Mouse (Mus musculus): ENCODE results near the gene Actr2. TPM values are rescaled to one million over a fixed set of nuclear protein-coding genes. Genes with fewer than 3 reads are reported as not detected.
"Not testable (repeated sequence)": the region's sequence is repeated elsewhere in the genome, so short reads cannot be mapped to it uniquely, and the experiment has no call there.

The Actr2 gene
- total and polyA plus RNA-seq, 3 experiments: 18.1 to 75.8 (median 71.7) TPM

- Histone ChIP-seq H3K27me3 (ENCODE audit: control insufficient read depth, insufficient read depth, low read length) (no peaks in the 10 kb centered on the region), H3K79me2 (replicated peaks; ENCODE audit: control insufficient read depth, insufficient read depth, low read length) (no peaks in the 10 kb centered on the region), H3K27ac (no peak overlapping the region), H3K4me1 (ENCODE audit: control insufficient read depth, insufficient read depth, low read length) (no peaks in the 10 kb centered on the region), H3K9ac (ENCODE audit: low read depth, low read length) (no peak overlapping the region), H3K36me3 (ENCODE audit: control insufficient read depth, insufficient read depth, low read length) (no peaks in the 10 kb centered on the region), H3K4me3 (no peak overlapping the region)
- TF ChIP-seq CTCF (IDR thresholded peaks at IDR 0.05) (no peak), POLR2A (IDR thresholded peaks at IDR 0.05; ENCODE audit: insufficient read depth, low read depth, low read length) (no peak), EP300 (IDR thresholded peaks at IDR 0.05; ENCODE audit: insufficient read depth, low read depth, low read length) (no peak)
- DNase-seq: no peak
- intact Hi-C loops (cut with DNase I): no loop called here
- WGBS: 84% methylated on average over 6 of the region's 6 CpGs
Measured at GRCm38 (mm10) chr11:20138498-20139208, 25.9 kb upstream of the Actr2 start.

GRCm38 (mm10) chr11:20137872-20138271 is 25.2 kb upstream of the Actr2 start:
- intact Hi-C loops (cut with DNase I): no loop called here

DNA sequence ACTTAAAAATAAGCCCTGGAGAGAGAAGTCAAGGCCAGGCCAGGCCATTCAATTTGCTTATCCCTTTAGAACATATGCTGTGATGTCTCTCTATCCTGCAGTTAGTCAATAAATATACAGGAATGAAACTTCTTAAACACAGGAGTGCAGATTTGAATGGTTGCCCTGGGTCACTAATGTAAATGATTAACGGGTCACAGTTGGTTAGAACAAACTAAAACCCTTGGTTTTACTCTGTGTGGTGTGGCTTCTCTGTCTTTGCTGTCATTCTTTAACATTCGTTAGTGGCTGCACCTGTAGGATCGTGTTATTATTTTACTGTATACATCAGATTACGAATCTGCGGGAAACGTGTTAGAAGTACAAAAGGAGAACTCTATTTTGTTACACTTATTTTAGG is 23.6 kb upstream of the Actr2 start:
- Histone ChIP-seq H3K27ac (no peak overlapping the region), H3K79me2 (replicated peaks; ENCODE audit: control insufficient read depth, insufficient read depth, low read length) (no peaks in the 10 kb centered on the region), H3K4me1 (ENCODE audit: control insufficient read depth, insufficient read depth, low read length) (peaks cover 3% of the 10 kb centered on the region), H3K36me3 (ENCODE audit: control insufficient read depth, insufficient read depth, low read length) (no peaks in the 10 kb centered on the region), H3K27me3 (ENCODE audit: control insufficient read depth, insufficient read depth, low read length) (no peaks in the 10 kb centered on the region), H3K4me3 (no peak overlapping the region), H3K9ac (ENCODE audit: low read depth, low read length) (no peak overlapping the region)
- 89% methylated on average over 6 of the region's 6 CpGs for WGBS
- intact Hi-C loops (cut with DNase I): no loop called here
- no peak for DNase-seq
- TF ChIP-seq CTCF (IDR thresholded peaks at IDR 0.05) (no peak), POLR2A (IDR thresholded peaks at IDR 0.05; ENCODE audit: insufficient read depth, low read depth, low read length) (no peak), EP300 (IDR thresholded peaks at IDR 0.05; ENCODE audit: insufficient read depth, low read depth, low read length) (no peak)

More at GRCm38 (mm10) chr11:20137872-20138271, 25.2 kb upstream of the Actr2 start:
- Histone ChIP-seq H3K9ac (ENCODE audit: low read depth, low read length) (no peak overlapping the region), H3K4me3 (no peak overlapping the region), H3K4me1 (ENCODE audit: control insufficient read depth, insufficient read depth, low read length) (peaks cover 3% of the 10 kb centered on the region), H3K27ac (no peak overlapping the region), H3K79me2 (replicated peaks; ENCODE audit: control insufficient read depth, insufficient read depth, low read length) (no peaks in the 10 kb centered on the region), H3K27me3 (ENCODE audit: control insufficient read depth, insufficient read depth, low read length) (no peaks in the 10 kb centered on the region), H3K36me3 (ENCODE audit: control insufficient read depth, insufficient read depth, low read length) (no peaks in the 10 kb centered on the region)
- DNase-seq: no peak
- 73% methylated on average over 2 of the region's 2 CpGs for WGBS
- TF ChIP-seq EP300 (IDR thresholded peaks at IDR 0.05; ENCODE audit: insufficient read depth, low read depth, low read length): no peak
- TF ChIP-seq CTCF (IDR thresholded peaks at IDR 0.05): no peak
- TF ChIP-seq POLR2A (IDR thresholded peaks at IDR 0.05; ENCODE audit: insufficient read depth, low read depth, low read length): no peak

GRCm38 (mm10) chr11:20134869-20135268 is 22.2 kb upstream of the Actr2 start:
- not testable (repeated sequence) for DNase-seq; H3K36me3 ChIP-seq (ENCODE audit: control insufficient read depth, insufficient read depth, low read length); H3K4me1 ChIP-seq (ENCODE audit: control insufficient read depth, insufficient read depth, low read length); H3K9ac ChIP-seq (ENCODE audit: low read depth, low read length); H3K4me3 ChIP-seq; H3K27ac ChIP-seq; H3K79me2 ChIP-seq (replicated peaks; ENCODE audit: control insufficient read depth, insufficient read depth, low read length); H3K27me3 ChIP-seq (ENCODE audit: control insufficient read depth, insufficient read depth, low read length)
- intact Hi-C loops (cut with DNase I): loop anchor here (5.0 kb wide), 2 partner anchors 62 to 112 kb away; partner anchors contain the start of gene Cep68
- 82% methylated on average over 3 of the region's 3 CpGs for WGBS

DNA sequence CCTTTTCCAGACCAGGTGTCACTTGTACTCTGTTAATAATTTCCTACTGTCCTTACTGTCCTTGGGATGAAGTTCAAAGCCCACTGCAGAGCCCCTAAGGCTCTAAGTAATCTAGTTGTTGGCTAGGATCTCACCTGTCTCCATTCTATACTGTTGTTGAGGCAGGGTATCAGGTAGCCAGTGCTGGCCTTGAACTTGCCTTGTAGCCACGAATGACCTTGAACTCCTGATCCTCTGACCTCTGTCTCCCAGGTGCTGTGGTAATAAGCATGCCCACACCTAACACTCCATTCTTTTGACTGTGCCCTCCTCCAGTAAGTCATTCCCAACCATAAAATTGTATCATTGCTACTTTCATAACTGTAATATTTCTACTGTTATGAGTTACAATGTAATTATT is 21.0 kb upstream of the Actr2 start:
- H3K4me1 ChIP-seq (ENCODE audit: control insufficient read depth, insufficient read depth, low read length): peaks cover 3% of the 10 kb centered on the region
- H3K36me3 ChIP-seq (ENCODE audit: control insufficient read depth, insufficient read depth, low read length): no peaks in the 10 kb centered on the region
- no peak for TF ChIP-seq POLR2A (IDR thresholded peaks at IDR 0.05; ENCODE audit: insufficient read depth, low read depth, low read length)
- H3K4me3 ChIP-seq: no peak overlapping the region
- DNase-seq: no peak
- 78% methylated on average over 1 of the region's 1 CpGs for whole genome bisulfite sequencing
- H3K79me2 ChIP-seq (replicated peaks; ENCODE audit: control insufficient read depth, insufficient read depth, low read length): no peaks in the 10 kb centered on the region
- intact Hi-C loops (cut with DNase I): loop anchor here (2.0 to 5.0 kb wide), 4 partner anchors 64 to 199 kb away; partner anchors contain the start of genes Cep68 and Slc1a4
- no peak overlapping the region for H3K9ac ChIP-seq (ENCODE audit: low read depth, low read length)
- no peaks in the 10 kb centered on the region for H3K27me3 ChIP-seq (ENCODE audit: control insufficient read depth, insufficient read depth, low read length)
- H3K27ac ChIP-seq: no peak overlapping the region

DNA sequence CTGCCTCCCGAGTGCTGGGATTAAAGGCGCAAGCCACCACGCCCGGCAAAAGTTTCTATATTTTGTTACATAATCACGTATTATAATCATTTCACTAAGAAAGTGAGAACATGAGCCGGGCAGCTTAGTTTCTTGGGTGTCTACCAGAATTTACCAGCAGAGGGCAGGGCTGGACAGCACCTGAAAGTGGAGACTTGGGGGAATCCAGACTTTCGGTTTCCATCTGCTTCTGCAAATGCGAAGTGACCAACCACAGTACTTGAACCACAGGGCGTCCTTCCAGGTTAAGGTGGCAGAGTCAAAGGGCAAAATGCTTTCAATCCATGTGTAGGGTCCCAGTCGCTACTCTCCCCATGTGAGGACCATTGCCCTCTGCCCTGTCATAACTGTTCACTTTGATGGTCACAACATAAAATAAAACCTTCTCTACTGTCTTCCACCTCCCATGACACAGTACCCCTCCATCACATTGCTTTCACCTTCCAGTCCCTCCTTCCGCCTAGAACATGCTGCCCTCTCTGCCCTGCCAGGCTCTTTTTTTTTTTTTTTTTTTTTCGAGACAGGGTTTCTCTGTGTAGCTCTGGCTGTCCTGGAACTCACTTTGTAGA is 20.3 kb upstream of the Actr2 start:
- TF ChIP-seq POLR2A (IDR thresholded peaks at IDR 0.05; ENCODE audit: insufficient read depth, low read depth, low read length) (no peak), EP300 (IDR thresholded peaks at IDR 0.05; ENCODE audit: insufficient read depth, low read depth, low read length) (peak; percentile 86), CTCF (IDR thresholded peaks at IDR 0.05) (peak; percentile 90)
- DNase-seq: peak; percentile 83
- H3K27ac ChIP-seq: peak overlapping the region; percentile 29; the same call in 1 of the 2 replicates
- H3K4me3 ChIP-seq: peak overlapping the region; percentile 46
- intact Hi-C loops (cut with DNase I): loop anchor here (1.0 to 5.0 kb wide), 5 partner anchors 64 to 268 kb away; partner anchors contain the start of genes Cep68 and Slc1a4
- 24% methylated on average over 12 of the region's 12 CpGs for WGBS
- H3K27me3 ChIP-seq (ENCODE audit: control insufficient read depth, insufficient read depth, low read length): no peaks in the 10 kb centered on the region
- no peaks in the 10 kb centered on the region for H3K36me3 ChIP-seq (ENCODE audit: control insufficient read depth, insufficient read depth, low read length)
- peak overlapping the region; percentile 61 for H3K9ac ChIP-seq (ENCODE audit: low read depth, low read length)
- H3K79me2 ChIP-seq (replicated peaks; ENCODE audit: control insufficient read depth, insufficient read depth, low read length): no peaks in the 10 kb centered on the region
- H3K4me1 ChIP-seq (ENCODE audit: control insufficient read depth, insufficient read depth, low read length): peaks cover 3% of the 10 kb centered on the region
